Mouse (Mus musculus): ENCODE measurements at regions not wholly inside any gene's neighbourhood (a gene's known extent, or its start where the extent isn't known, plus 50 kb on each side); places are given as distances from the start of the nearest gene placed in this dataset.
A peak's percentile ranks its signal among the peaks of the same experiment; 100 is the strongest.
"Not testable (repeated sequence)": the region's sequence is repeated elsewhere in the genome, so short reads cannot be mapped to it uniquely, and the experiment has no call there.

DNA sequence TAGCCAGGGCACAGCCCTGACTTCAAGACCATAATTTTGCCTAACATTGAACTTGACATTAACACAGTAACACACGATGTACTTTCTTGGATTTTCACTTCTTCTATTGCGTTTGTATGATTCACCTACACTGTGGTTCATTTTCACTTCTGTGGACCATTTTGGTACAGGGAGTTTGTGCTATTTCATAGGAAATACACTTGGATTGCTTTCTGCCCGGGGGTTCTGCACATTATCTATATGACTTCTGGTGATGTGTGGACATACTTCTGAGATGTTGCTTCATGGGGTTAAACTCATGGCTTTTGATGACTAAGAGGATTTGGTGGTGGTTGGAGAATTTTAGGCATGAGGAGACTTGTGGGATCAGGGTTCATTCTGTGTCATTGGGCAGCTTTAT is 640.4 kb upstream of the Gm19410 start:
- no peak for DNase-seq

DNA sequence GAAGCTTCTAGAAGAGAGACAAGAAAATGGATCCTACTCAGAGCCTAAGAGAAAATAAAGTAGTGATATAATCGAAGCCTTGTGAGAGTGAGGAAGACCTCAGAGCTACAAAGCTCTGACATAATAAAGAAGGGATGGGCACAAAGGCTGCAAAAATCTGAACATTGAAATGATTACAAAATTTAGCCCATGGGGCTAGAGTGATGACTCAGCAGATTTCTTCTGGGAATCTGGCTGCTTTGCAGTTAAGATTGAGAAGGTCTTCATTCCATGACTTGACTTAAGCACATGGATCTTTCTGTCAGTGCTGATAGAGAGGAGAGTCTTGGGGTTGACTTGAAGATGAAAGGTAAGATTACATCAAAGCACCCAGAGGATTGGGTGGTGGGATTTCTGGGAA is 633.3 kb upstream of the Gm19410 start:
- no peak for DNase-seq

DNA sequence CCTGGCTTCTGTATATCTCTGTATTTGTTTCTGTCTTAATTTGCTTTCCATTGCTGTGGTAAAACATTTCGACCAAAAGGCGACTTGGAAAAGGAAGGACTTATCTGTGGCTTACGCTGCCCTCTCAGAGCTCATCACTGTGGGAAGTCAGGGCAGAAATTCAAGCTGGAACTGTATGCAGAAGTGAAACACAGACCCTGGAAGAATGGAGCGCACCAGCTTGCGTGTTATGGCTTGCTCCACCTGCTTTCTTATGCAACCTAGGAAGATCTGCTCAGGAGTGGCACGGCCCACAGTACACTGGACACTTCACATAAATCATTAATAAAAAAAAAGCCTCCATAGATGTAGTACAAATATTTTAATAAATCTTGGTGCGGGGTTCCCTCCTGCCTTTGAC is 630.0 kb upstream of the Gm19410 start:
- DNase-seq: peak in 1 of 2 experiments; percentile 5

DNA sequence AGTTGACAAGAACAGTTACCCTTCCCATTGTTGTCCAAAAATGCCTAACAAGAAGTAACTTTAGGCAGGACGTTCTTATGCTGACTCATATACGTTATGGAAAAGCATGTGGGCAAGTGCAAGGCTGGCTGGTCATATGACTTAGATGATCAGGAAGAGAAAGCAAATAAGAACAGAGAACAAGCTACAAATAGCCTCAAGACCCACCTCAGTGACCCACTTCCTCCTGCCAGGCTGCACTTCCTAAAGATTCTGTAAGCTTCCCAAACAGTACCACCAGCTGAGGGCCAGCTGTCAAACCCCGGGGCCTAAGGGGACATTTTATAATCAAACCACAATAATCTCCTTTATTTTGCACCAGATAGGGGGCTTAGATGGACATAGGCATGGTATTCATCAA is 628.9 kb upstream of the Gm19410 start:
- DNase-seq: no peak

DNA sequence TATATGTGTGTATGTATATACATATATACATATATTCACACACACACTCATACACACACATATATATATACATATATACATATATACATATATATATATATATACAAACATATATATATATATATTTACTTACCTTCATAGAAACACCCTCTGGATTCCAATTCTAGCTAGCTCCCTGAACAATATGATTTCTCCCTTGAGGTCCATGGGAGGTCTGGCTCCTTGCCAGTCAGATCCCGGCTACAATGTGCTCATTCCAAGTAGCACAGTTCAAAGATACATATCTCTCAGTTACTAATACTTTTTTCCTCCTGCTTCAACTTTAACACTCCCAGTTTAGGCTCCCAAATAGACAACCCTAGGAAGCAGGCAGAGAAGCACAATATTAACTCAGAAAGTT is 624.8 kb upstream of the Gm19410 start:
- no peak for DNase-seq

DNA sequence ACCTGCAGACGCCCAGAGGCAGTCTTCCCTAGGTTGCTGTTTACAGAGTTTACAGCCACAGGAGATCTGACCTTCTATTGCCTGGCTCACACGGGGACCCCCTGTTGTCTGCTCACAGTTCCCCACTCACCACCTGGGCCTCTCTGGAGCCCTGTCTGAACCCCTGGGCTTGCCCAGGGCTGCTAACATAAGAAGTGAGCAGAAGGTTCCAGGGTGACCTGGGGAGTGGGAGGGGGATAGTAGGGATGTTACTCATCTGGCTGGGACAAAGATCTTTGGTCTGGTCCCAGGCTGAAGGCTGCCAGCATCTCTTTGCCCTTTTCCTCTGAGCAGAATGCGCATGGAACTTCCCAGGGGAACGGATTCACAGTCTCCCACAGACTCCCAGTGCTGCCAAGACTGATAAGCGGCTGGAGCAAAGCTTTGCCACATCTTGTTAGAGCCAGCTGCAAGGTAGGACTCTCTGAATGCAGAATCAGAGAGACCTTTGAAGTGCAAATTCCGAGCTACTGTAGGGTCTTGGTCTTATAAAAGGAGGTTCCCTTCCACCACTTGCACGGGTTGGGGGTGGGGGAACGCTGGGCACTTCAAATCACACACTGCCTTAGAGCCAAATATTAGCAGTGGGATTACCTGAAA is 622.5 kb upstream of the Gm19410 start:
- DNase-seq: no peak

DNA sequence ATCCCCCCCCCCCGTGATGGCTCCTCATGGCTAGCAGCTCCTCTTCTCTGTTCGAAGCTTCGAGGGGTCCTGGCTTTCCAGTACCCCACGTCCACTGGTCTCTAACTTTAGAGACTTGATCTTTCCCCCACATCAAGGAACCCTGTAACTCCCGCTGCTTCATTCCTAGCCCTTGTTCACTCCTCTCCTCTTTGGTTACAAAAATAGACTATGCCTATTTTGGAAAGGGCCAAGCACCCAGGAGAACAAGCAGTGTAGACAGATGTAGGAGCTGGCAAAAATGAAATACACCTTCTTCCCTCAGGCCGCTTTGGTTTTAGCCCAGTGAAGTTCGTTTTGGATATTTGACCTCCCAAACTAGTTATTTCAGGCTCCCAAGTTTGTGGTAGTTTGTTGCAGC is 621.9 kb upstream of the Gm19410 start:
- no peak for DNase-seq

DNA sequence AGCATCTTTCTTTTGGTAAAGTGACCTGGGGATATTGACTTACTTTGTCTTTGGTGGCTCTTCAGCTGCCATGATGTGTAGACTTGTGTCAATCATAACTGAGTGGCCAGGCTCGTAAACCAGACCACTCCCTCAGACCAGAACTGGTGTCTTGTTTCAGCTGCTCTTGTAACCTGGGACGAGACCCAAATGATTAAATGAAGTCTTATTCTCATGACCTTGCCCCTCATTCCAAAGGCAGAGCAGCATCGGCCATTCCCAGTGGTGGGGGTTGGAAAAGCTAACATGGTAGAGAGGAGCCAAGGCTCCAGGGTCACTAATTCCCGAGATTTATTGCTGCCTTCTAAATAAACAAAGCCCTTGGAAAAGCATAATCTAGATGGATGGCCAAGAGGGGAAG is 621.2 kb upstream of the Gm19410 start:
- no peak for DNase-seq

DNA sequence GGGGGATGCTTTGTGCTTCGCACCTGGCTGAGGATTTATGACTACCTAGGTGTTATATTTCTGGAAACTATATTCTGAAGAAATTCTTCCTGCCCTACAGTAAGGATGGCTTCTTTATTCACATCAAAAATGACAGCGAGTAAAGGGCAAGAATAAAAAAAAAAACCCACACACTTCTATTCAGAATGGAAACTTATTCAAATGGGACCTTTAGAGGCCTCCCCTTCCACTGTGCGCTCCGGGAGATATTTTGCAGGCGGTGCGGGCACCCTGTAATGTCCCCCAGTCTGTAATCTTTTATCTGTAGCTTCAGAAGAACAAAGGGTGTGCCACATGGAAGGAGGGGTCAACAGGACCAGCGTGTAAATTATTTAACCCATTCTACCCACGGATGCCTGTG is 618.1 kb upstream of the Gm19410 start:
- no peak for DNase-seq

DNA sequence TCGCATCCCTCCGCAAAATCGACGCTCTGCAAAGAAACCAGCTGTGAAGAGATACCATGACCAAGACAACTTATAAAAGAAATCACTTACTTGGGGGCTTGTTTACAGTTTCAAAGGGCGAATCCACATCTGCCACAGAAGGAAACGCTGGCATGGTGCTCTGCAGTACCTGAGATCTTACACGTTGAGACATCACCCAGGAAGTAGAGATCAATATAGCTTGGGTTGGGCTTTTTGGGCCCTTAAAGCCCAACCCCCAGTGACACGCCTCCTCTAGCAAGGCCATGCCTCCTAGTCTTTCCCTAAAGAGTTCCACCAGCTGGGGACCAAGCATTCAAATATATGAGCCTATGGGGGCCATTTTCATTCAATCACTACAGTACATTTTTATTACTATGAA is 617.6 kb upstream of the Gm19410 start:
- DNase-seq: no peak

DNA sequence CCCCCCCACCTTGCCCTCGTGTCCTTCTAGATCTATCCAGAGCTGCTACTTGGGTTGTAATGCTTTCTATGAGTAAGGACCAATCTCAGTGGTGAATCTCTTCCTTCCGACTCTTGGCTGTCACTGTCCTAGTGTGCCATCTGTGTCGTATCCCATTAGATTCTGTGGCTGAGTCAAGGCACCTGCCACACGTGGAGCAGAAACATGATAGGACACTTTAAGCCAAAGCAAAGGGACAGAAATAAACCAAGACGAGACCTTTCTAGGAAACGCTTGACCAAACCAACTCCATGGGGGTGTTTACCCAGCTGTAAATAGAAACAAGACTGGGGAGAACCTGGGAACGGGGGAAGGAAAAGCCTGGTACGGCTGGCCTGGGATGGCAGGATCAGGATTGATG is 613.0 kb upstream of the Gm19410 start:
- DNase-seq: no peak

DNA sequence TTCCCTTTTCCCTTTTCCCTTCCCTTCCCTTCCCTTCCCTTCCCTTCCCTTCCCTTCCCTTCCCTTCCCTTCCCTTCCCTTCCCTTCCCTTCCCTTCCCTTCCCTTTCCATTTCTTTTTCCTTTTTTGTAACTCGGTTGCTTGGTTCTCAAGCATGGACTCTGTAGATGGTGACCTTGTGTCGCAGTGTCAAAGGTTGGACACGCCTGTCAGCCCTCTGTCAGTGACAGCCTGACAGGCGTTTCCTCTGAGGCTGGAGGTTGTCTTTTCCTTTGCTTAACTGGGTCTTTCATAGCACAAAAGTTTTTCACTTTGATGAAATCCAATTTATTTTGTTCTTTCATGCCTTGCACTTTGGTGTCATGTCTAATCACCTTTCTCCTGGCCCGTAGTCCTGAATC is 609.3 kb upstream of the Gm19410 start:
- DNase-seq: no peak

DNA sequence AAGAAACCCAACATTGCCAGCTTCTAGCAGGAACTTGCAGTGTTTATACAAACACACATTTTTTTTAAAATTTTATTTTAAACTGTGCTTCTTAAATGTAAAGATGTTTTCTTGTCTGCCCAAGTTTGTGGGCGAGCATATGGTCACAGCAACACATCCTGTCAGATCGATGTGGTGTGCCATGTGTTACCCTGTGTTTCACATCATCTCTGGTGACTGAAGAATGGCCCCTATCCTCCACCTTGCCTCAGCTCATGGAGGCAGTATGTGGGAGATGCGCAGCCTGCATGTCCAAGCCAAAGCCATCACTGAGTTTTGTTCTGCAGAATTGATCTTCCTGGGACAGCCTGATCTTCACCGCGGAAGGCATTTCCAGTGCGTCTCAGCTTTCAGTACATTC is 607.9 kb upstream of the Gm19410 start:
- DNase-seq: no peak

DNA sequence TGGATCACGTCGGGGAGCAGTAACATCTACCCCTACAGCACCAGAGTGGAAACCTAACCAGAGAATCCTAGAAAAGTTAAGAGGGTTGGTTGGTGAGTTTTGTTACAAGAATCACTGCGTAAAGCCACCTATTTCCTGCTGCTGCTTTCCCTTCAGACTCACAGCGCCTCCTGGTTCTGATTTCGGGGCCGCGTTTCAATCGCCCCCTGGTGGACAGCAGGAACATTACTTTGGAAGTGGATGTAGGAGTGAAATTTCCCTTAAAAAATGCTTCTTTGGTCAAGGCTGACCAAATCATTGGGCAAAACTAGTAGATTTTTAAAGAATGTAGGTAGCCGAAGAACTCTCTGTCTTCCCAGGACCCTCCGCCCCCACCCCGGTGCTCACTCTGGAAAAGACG is 606.3 kb upstream of the Gm19410 start:
- DNase-seq: peak; percentile 39 to 40

DNA sequence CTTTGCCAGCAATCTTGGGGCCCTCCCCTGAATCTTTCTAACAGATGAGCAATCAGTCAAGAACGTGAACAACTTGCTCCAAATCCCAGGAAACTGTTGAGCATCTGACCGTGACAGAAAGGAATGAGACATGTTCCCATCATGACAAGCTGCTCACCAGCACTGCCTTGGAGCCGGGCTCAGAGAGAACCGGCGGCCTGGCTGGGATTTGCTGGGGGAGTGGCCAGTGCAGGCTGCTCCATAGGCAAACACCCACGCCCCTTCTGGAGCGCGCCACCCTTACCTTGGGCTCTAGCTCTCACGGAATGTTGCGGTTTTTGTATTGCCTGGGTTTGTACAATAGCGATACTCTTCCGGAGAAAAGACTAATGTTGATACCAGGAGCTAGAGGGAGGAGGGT is 605.4 kb upstream of the Gm19410 start:
- DNase-seq: no peak

DNA sequence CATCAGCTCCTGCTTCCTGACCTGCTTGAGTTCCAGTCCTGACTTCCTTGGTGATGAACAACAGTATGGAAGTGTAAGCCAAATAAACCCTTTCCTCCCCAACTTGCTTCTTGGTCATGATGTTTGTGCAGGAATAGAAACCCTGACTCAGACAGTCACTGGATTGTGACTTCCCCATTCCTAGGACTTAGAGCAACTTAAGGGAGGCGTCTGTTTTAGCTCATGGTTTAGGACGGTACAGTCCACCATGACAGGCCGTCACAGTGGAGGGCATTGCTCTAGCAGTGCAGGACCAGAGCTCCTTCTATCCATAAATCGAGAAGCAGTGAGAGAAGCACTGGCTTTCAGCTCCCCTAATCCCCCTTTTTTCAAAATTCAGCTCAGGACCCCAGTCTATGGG is 603.4 kb upstream of the Gm19410 start:
- not testable (repeated sequence) for DNase-seq

DNA sequence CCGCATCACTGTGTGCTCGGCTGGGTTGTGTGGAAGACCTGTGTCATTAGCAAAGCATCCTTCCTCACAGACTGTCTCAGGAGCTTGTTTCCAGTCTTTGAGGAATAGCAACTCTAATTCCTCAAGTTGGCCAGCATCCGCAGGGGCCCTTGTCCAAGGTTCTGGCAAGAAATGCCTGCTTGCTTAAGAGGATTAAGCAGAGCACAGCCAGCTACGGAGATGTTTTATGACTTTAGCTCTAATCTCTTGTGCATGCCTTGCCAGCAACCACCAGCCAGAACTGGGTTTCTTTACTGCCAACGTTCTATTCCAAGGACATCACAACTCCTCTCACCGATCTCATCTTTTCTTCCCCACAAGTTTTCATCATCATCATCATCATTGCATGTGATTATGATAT is 599.0 kb upstream of the Gm19410 start:
- DNase-seq: no peak

DNA sequence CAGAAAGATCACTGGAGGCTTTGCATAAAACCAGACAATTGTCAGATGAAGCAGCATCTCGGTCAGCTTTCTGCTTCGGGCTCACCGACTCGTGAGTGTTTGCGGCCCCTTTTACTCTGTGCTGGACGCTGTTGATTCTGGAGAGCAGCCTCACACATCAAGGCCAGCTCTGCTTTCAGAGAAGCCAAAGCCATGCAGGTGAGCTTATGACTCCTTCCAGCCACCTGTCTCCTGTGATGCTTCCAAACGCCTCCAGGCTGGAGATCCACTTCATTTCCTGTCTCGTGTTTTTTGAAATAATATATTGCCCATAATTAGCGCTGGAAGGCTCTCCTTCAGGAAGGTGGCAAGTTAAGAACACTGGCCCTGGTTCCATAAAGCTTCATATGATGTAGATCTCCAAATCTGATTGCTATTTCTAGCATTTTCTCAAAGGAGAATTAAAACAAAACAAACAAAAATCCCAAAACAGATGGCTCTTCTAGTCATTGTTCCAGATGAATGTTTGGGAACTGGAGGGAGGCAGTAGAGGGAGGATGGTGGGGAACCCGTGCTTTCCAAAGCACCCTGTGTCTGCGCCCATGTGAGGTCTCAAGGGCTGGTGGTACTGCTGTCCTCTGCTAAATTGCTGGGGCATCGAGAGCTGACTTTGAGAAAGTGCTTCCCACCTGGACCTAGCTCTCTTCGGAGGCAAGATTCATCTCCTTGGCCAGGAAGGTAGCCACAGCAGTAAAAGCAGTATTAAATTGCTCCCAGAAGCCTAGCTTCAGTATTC is 593.9 kb upstream of the Gm19410 start:
- no peak for DNase-seq

DNA sequence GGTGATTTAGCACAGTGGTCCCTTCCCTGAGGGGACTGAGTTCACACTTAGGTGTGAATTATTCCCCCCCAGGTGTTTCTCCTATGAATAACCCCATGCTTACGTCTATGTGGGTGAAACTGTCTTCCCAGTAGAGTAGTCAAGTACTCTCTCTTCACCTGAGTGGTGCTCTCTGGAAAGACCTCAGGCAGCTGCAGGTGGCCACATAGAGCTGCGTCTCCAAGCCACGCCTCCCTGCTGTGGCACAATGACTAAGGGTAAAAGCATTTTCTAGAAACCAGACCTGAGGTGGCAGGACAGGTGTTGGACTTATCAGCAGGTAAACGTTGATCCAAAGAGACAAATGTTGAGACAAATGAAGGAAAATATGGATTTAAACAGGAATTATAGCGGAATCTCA is 588.3 kb upstream of the Gm19410 start:
- DNase-seq: peak; percentile 36 to 66

DNA sequence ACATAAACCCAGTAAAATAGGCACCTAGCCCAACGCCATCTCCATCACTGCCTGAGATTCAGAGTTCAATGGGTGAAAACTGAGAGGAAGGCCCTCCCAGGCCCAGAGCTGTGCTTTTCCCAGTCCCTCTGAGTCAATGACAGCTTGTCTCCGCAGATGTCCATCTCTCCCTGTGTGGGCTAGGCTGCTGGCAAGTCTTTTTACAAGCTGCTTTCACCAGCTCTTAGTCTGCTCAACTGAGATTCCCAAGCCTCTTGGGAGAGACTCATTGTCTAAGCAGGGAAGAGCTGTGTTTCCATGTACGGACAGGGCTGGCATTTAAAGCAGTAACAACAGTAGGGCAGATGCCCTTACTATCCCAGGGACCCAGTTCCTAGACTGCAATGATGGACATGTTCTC is 585.5 kb upstream of the Gm19410 start:
- no peak for DNase-seq

DNA sequence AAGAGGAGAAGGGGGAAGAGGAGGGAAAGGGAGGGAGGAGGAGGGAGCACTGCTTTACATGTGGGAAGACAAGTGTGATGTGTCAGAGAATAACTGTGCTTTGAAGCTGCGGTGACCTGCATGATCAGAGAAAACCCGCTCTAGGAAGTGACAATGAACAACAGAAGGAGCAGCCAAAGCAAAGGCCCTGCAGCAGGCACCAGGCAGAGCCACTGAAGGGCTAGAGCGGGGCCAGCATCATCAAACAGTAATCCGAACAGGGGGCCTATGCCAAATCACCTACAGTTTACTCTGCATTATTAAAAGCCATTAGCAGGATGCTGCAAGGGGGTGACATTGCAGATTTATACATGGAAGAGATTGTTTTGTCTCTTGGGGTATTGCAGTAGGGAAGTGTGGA is 583.4 kb upstream of the Gm19410 start:
- DNase-seq: no peak

DNA sequence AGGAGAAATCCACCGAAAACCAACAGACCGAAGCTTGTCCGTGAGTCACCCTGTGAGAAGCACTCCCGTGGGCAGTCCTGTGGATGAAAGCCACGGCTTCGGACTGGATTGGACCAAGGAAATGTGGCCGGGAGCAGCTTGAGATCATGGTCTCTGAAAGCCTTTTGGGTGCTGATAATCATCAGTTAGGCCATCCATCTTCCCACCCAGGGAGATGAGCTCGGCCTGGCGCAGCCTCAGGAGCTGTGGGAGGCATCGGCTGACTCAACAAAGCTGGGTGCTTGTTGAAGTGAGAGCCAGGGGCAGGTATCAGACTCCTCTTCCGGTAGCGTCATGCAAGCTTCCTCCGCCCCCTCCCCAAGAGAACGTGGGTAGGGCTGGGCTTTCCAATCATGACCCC is 582.2 kb upstream of the Gm19410 start:
- no peak for DNase-seq

DNA sequence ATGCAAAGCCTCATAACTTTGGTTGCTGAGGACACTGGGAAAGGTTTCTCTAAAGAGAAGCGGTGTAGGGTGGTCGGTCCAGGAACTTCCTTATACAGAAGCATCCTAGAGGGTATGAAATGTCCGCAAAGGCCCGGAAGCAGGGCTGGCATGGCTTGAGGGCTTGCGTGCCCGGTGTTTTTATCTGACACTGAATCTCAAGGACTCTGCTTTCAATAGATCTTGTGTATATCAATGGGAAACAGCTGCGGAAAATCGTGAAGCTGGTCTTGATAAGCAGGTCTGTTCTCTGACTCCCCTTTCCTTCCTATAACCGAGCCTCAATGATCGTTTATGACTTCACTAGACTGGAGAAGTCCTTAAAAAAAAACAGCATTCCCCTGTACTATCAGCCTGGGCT is 580.4 kb upstream of the Gm19410 start:
- no peak for DNase-seq

DNA sequence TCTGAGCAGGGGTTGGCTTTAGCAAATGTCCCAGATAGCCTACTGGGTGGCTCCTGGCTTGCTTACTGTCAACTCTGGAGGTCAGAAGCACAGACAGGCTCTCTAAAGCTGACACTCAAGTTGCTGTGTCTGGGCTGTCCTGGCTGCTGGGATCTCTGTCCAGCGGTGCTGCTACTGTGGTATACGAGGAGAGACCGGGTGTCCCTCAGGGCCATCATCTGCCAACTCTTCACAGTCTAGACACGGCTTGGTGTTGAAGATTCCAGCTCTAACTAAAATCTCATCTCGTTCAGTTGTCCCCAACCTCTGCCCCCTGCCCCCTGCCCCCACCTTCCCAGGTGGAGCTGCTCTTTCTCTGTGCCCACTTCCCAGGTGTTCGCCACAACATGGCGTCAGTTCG is 577.1 kb upstream of the Gm19410 start:
- no peak for DNase-seq

DNA sequence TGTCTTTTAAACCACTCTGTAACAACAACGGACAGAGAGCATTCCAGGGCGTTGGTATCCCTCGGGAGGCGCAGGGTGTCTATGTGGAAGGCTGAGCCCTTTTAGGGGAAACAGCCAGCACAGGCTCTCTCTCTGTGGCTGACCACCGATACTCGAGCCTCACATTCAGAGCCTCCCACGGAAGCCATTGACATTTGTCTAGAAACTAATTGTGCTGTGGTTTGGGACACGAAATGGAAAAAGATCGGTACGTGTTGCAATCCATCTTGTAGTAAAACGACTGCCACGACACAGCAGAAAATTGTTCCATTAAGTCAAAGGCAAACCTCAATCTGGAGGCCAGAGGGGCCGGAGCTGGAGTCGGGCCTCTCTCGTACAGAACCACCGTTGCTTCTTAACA is 575.9 kb upstream of the Gm19410 start:
- DNase-seq: no peak

Measured in lung, adult 18-20 months (tissue).